In genomic region chr4:148112519-148112918, GRCm38 (mm10) we compare ENCODE assay signal across 20 mouse cellular contexts. TPM values are rescaled to one million over a fixed set of nuclear protein-coding genes. Genes with fewer than 3 reads are reported as not detected.
"Had no signal": no experiment of that assay in that cellular context is flagged by ENCODE, and none has a peak within 500 bp of the region (broad histone marks: within the 10 kb centered on the region; RNA-seq: fewer than 3 reads in every experiment).

No protein-coding gene starts in this region.

- H3K9me3 ChIP-seq: liver, embryonic 13.5 days; liver, embryonic 15.5 days; lung, embryonic 15.5 days; neural tube, embryonic 12.5 days had no signal

- DNase-seq: liver, embryonic 13.5 days; liver, postnatal 0 days; lung, adult 2 months; lung, postnatal 14 days; lung, postnatal 36 days; midbrain, embryonic 14.5 days; right cerebral cortex, adult 18-20 months; right cerebral cortex, postnatal 25 days; right cerebral cortex, postnatal 4 days; spleen, adult 18-20 months; thymus, adult 18-20 months; thymus, postnatal 14 days; thymus, postnatal 36 days had no signal

- H3K4me2 ChIP-seq: liver, embryonic 13.5 days; liver, embryonic 15.5 days; lung, embryonic 15.5 days; midbrain, embryonic 11.5 days; neural tube, embryonic 12.5 days had no signal

- H3K27me3 ChIP-seq: neural tube, embryonic 12.5 days had no signal

- H3K9ac ChIP-seq: liver, embryonic 13.5 days; liver, embryonic 15.5 days; liver, postnatal 0 days; lung, embryonic 15.5 days; neural tube, embryonic 12.5 days had no signal

- H3K36me3 ChIP-seq: liver, embryonic 13.5 days; liver, embryonic 15.5 days; lung, embryonic 15.5 days had no signal

- H3K27ac ChIP-seq: liver, embryonic 13.5 days; liver, embryonic 15.5 days; lung, embryonic 15.5 days; macrophage; neural tube, embryonic 12.5 days had no signal

- ATAC-seq: liver, postnatal 0 days; lung, postnatal 0 days had no signal

- H3K4me3 ChIP-seq: liver, embryonic 13.5 days; liver, embryonic 15.5 days; lung, embryonic 15.5 days; neural tube, embryonic 12.5 days had no signal

RNA-seq across cellular contexts. Expression of gene Draxin, which starts 18.0 kb away (rescaled TPM):
- polyA plus RNA-seq: macrophage; thymus, postnatal 0 days had no signal
